Mouse (Mus musculus) induced T-regulatory cell, adult 2 months (primary cell): ENCODE data around the gene 3110040N11Rik.
A peak's percentile ranks its signal among the peaks of the same experiment; 100 is the strongest.
"Not testable (repeated sequence)": the region's sequence is repeated elsewhere in the genome, so short reads cannot be mapped to it uniquely, and the experiment has no call there.

Experiments used
- DNase-seq: peaks from one replicate; pipeline ENCODE4 v3.0.0-alpha.2; 2012; ENCODE audit warnings: low read depth

The 3110040N11Rik gene

GRCm38 (mm10) chr7:81789095-81789757 is at the start of gene 3110040N11Rik:
Gene 3110040N11Rik (minus strand): TSS chr7:81789478.
- peak; percentile 95 for DNase-seq

- DNase-seq: not testable (repeated sequence)
Measured at GRCm38 (mm10) chr7:81837771-81838170, 48.5 kb upstream of the 3110040N11Rik start.

- DNase-seq: no peak
Measured at GRCm38 (mm10) chr7:81835430-81835829, 46.2 kb upstream of the 3110040N11Rik start.

- DNase-seq: peak; percentile 33
Measured at GRCm38 (mm10) chr7:81834847-81835246, 45.6 kb upstream of the 3110040N11Rik start.

- peak; percentile 89 for DNase-seq
Measured at GRCm38 (mm10) chr7:81829379-81829894, 40.2 kb upstream of the 3110040N11Rik start, which contains the start of gene Btbd1. Gene Btbd1 (minus strand): TSS chr7:81829431.

- DNase-seq: peak; percentile 61
Measured at GRCm38 (mm10) chr7:81828681-81829378, 39.6 kb upstream of the 3110040N11Rik start.

- peak; percentile 77 for DNase-seq
Measured at GRCm38 (mm10) chr7:81827806-81828667, 38.8 kb upstream of the 3110040N11Rik start.

- no peak for DNase-seq
Measured at GRCm38 (mm10) chr7:81825381-81825780, 36.1 kb upstream of the 3110040N11Rik start.

- DNase-seq: no peak
Measured at GRCm38 (mm10) chr7:81824906-81825305, 35.6 kb upstream of the 3110040N11Rik start.

GRCm38 (mm10) chr7:81806067-81806466 is 16.8 kb upstream of the 3110040N11Rik start:
- no peak for DNase-seq

- DNase-seq: no peak
Measured at GRCm38 (mm10) chr7:81788536-81788935, 742 bp downstream of the 3110040N11Rik start.

GRCm38 (mm10) chr7:81777667-81778218 is 11.5 kb downstream of the 3110040N11Rik start:
- DNase-seq: no peak

GRCm38 (mm10) chr7:81775325-81775724 is 14.0 kb downstream of the 3110040N11Rik start:
- no peak for DNase-seq

GRCm38 (mm10) chr7:81772786-81773539 is 16.3 kb downstream of the 3110040N11Rik start:
- no peak for DNase-seq

- peak; percentile 83 for DNase-seq
Measured at GRCm38 (mm10) chr7:81763110-81763845, 26.0 kb downstream of the 3110040N11Rik start.

- peak; percentile 96 for DNase-seq
Measured at GRCm38 (mm10) chr7:81762180-81763109, 26.8 kb downstream of the 3110040N11Rik start, which contains the start of gene Ramac. Gene Ramac (plus strand): TSS chr7:81762925.

GRCm38 (mm10) chr7:81747956-81748355 is 41.3 kb downstream of the 3110040N11Rik start:
- no peak for DNase-seq

- DNase-seq: peak; percentile 16
Measured at GRCm38 (mm10) chr7:81744145-81744544, 45.1 kb downstream of the 3110040N11Rik start.

GRCm38 (mm10) chr7:81740010-81740409 is 49.3 kb downstream of the 3110040N11Rik start:
- no peak for DNase-seq
